Mouse (Mus musculus): Measurements from ENCODE around the gene Tmem212.

Gene Tmem212

GRCm38 (mm10) chr3:27899012-27899726 is 3.0 kb upstream of the Tmem212 start:
- in situ Hi-C loops (cut with MboI, MseI) = no loop called here

- in situ Hi-C loops (cut with MboI, MseI) = no loop called here
Measured at GRCm38 (mm10) chr3:27898178-27898577, 2.0 kb upstream of the Tmem212 start.

- in situ Hi-C loops (cut with MboI, MseI) = no loop called here
Measured at GRCm38 (mm10) chr3:27886578-27886977, 9.6 kb downstream of the Tmem212 start.

GRCm38 (mm10) chr3:27885585-27885984 is 10.6 kb downstream of the Tmem212 start:
- in situ Hi-C loops (cut with MboI, MseI) = no loop called here

- in situ Hi-C loops (cut with MboI, MseI) = no loop called here
Measured at GRCm38 (mm10) chr3:27881897-27882835, 14.0 kb downstream of the Tmem212 start.

GRCm38 (mm10) chr3:27878854-27879610 is 17.1 kb downstream of the Tmem212 start:
- in situ Hi-C loops (cut with MboI, MseI) = loop anchor here in 1 of 2 experiments (10.0 kb wide), 1 partner anchor 294 kb away; no protein-coding TSS in a partner anchor

- in situ Hi-C loops (cut with MboI, MseI) = loop anchor here in 1 of 2 experiments (10.0 kb wide), 1 partner anchor 289 kb away; no protein-coding TSS in a partner anchor
Measured at GRCm38 (mm10) chr3:27873268-27874073, 22.7 kb downstream of the Tmem212 start.

GRCm38 (mm10) chr3:27872429-27872828 is 23.7 kb downstream of the Tmem212 start:
- in situ Hi-C loops (cut with MboI, MseI) = loop anchor here in 1 of 2 experiments (10.0 kb wide), 1 partner anchor 288 kb away; no protein-coding TSS in a partner anchor

GRCm38 (mm10) chr3:27871891-27872290 is 24.3 kb downstream of the Tmem212 start:
- in situ Hi-C loops (cut with MboI, MseI) = loop anchor here in 1 of 2 experiments (10.0 kb wide), 1 partner anchor 287 kb away; no protein-coding TSS in a partner anchor

- in situ Hi-C loops (cut with MboI, MseI) = loop anchor here in 1 of 2 experiments (10.0 kb wide), 1 partner anchor 287 kb away; no protein-coding TSS in a partner anchor
Measured at GRCm38 (mm10) chr3:27871371-27871770, 24.8 kb downstream of the Tmem212 start.

GRCm38 (mm10) chr3:27868681-27869080 is 27.5 kb downstream of the Tmem212 start:
- in situ Hi-C loops (cut with MboI, MseI) = no loop called here

- in situ Hi-C loops (cut with MboI, MseI) = no loop called here
Measured at GRCm38 (mm10) chr3:27867731-27868130, 28.4 kb downstream of the Tmem212 start.

GRCm38 (mm10) chr3:27862821-27863740 is 33.1 kb downstream of the Tmem212 start:
- in situ Hi-C loops (cut with MboI, MseI) = no loop called here

- in situ Hi-C loops (cut with MboI, MseI) = no loop called here
Measured at GRCm38 (mm10) chr3:27861601-27862000, 34.6 kb downstream of the Tmem212 start.

- in situ Hi-C loops (cut with MboI, MseI) = no loop called here
Measured at GRCm38 (mm10) chr3:27861086-27861485, 35.1 kb downstream of the Tmem212 start.

- in situ Hi-C loops (cut with MboI, MseI) = no loop called here
Measured at GRCm38 (mm10) chr3:27859161-27859561, 37.0 kb downstream of the Tmem212 start.

- in situ Hi-C loops (cut with MboI, MseI) = no loop called here
Measured at GRCm38 (mm10) chr3:27858441-27859115, 37.6 kb downstream of the Tmem212 start.

GRCm38 (mm10) chr3:27856288-27856687 is 39.9 kb downstream of the Tmem212 start:
- in situ Hi-C loops (cut with MboI, MseI) = no loop called here
